Mouse (Mus musculus): ENCODE measurements at regions not wholly inside any gene's neighbourhood (a gene's known extent, or its start where the extent isn't known, plus 50 kb on each side); places are given as distances from the start of the nearest gene placed in this dataset.

DNA sequence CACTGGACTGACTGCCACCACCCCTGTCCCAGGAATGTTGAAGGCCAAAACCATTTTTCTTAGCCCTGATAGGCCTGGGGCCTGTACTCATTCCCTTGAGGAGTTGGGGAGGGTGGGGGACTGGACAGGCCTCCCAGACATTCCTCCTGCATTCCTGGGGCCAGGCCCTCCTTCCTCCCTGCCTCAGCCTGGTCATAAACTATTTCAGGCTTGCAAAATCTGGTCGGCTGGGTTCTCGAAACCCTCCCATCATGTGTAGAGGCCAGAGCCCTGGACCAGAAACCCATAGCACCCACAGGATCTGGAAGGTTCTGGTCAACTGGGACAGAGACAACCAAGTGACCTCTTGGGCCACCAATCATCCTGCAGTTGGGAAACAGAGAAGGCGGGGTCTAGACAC is 87.2 kb downstream of the Vegfa start:
- TF ChIP-seq HCFC1 (IDR thresholded peaks at IDR 0.05; ENCODE audit: borderline replicate concordance, insufficient read depth, low read length) = no peak
- TF ChIP-seq CHD2 (IDR thresholded peaks at IDR 0.05; ENCODE audit: low read depth, low read length) = no peak
- TF ChIP-seq MAFK (IDR thresholded peaks at IDR 0.05; ENCODE audit: insufficient read depth, low read depth, low read length) = no peak
